Mouse (Mus musculus) gastrocnemius, adult 8-10 months (tissue): Measurements from ENCODE around the gene 4930507D05Rik. TPM values are rescaled to one million over a fixed set of nuclear protein-coding genes. Genes with fewer than 3 reads are reported as not detected.
A peak's percentile ranks its signal among the peaks of the same experiment; 100 is the strongest.
"Not testable (repeated sequence)": the region's sequence is repeated elsewhere in the genome, so short reads cannot be mapped to it uniquely, and the experiment has no call there.

Source experiments
- DNase-seq, 2 experiments: peaks; one replicate each; pipeline ENCODE4 v3.0.0; 2022; ENCODE audit warnings: low spot score in 2 of 2
- total RNA-seq, 4 experiments: library from RNA; stranded (reverse); gene quantifications; 2 replicates each; pipeline ENCODE4 v1.2.4; 2022

The 4930507D05Rik gene
- total RNA-seq = not detected

- DNase-seq = peak; percentile 85 to 86
Observed at GRCm38 (mm10) chr10:62449364-62450279, at the start of gene 4930507D05Rik, which contains the start of gene Supv3l1. Gene 4930507D05Rik, plus strand, starts transcription at chr10:62449489. Gene Supv3l1, minus strand, starts transcription at chr10:62449738.

- DNase-seq = peak; percentile 28 to 29
Observed at GRCm38 (mm10) chr10:62401641-62402111, 47.6 kb upstream of the 4930507D05Rik start.

GRCm38 (mm10) chr10:62404901-62405300 is 44.4 kb upstream of the 4930507D05Rik start:
- DNase-seq = peak in 1 of 2 experiments; percentile 33

GRCm38 (mm10) chr10:62410943-62411342 is 38.3 kb upstream of the 4930507D05Rik start:
- peak; percentile 9 to 19 for DNase-seq

GRCm38 (mm10) chr10:62411431-62412410 is 37.6 kb upstream of the 4930507D05Rik start:
- no peak for DNase-seq

GRCm38 (mm10) chr10:62412906-62413605 is 36.2 kb upstream of the 4930507D05Rik start:
- DNase-seq = no peak

- DNase-seq = no peak
Observed at GRCm38 (mm10) chr10:62413606-62413982, 35.7 kb upstream of the 4930507D05Rik start.

GRCm38 (mm10) chr10:62418831-62419356 is 30.4 kb upstream of the 4930507D05Rik start:
- DNase-seq = no peak

- DNase-seq = no peak
Observed at GRCm38 (mm10) chr10:62419422-62419821, 29.9 kb upstream of the 4930507D05Rik start.

GRCm38 (mm10) chr10:62420399-62420798 is 28.9 kb upstream of the 4930507D05Rik start:
- no peak for DNase-seq

GRCm38 (mm10) chr10:62421127-62421526 is 28.2 kb upstream of the 4930507D05Rik start:
- no peak for DNase-seq

- no peak for DNase-seq
Observed at GRCm38 (mm10) chr10:62422255-62422654, 27.0 kb upstream of the 4930507D05Rik start, which contains the start of gene Hkdc1. Gene Hkdc1, minus strand, starts transcription at chr10:62422491.

GRCm38 (mm10) chr10:62425081-62425871 is 24.0 kb upstream of the 4930507D05Rik start:
- DNase-seq = no peak

GRCm38 (mm10) chr10:62430427-62430826 is 18.9 kb upstream of the 4930507D05Rik start:
- no peak for DNase-seq

- no peak for DNase-seq
Observed at GRCm38 (mm10) chr10:62450280-62450640, 971 bp downstream of the 4930507D05Rik start.

- DNase-seq = not testable (repeated sequence)
Observed at GRCm38 (mm10) chr10:62452001-62452400, 2.7 kb downstream of the 4930507D05Rik start.

GRCm38 (mm10) chr10:62461321-62461720 is 12.0 kb downstream of the 4930507D05Rik start:
- DNase-seq = no peak

- DNase-seq = no peak
Observed at GRCm38 (mm10) chr10:62469736-62470135, 20.4 kb downstream of the 4930507D05Rik start.

- DNase-seq = no peak
Observed at GRCm38 (mm10) chr10:62471105-62471504, 21.8 kb downstream of the 4930507D05Rik start.

- DNase-seq = no peak
Observed at GRCm38 (mm10) chr10:62474944-62475343, 25.7 kb downstream of the 4930507D05Rik start.
